Mouse (Mus musculus): ENCODE results near the gene Fgf6. TPM values are rescaled to one million over a fixed set of nuclear protein-coding genes. Genes with fewer than 3 reads are reported as not detected.

The Fgf6 gene
- not detected in 2 replicates for total RNA-seq (2014; rRNA removed; ENCODE audit: low replicate concordance)
- not detected in 2 replicates for polyA plus RNA-seq (2015; fragmentation: Nextera tagmentation; extraction: Ambion mirVana)

GRCm38 (mm10) chr6:127014906-127015770 lies at the start of gene Fgf6:
Gene Fgf6, plus strand, starts transcription at chr6:127015586.
- H3K27me3 ChIP-seq (ENCODE audit: control insufficient read depth, insufficient read depth, low read length), result 0 out of 2 replicates have a peak, but pooled peaks cover 4% of the 10 kb centered on the region
- no peak within 1 kb of the TSS for H3K4me2 ChIP-seq (ENCODE audit: low read depth, low read length)
- no peak within 1 kb of the TSS for H3K9ac ChIP-seq (replicated peaks; ENCODE audit: low read depth, low read length)
- H3K4me1 ChIP-seq (ENCODE audit: control insufficient read depth, insufficient read depth), result peaks cover 6% of the 10 kb centered on the region; the same call in 1 of the 2 replicates
- ATAC-seq (ENCODE audit: insufficient read depth, low read depth) (no peak), DNase-seq (ENCODE audit: low spot score) (no peak)
- TF ChIP-seq CTCF (IDR thresholded peaks at IDR 0.05; ENCODE audit: low read depth), result no peak
- no peak for TF ChIP-seq EP300 (IDR thresholded peaks at IDR 0.05; ENCODE audit: low read depth)
- H3K27ac ChIP-seq (ENCODE audit: low read depth), result no peak within 1 kb of the TSS
- H3K4me3 ChIP-seq (ENCODE audit: low read depth, low read length), result no peak within 1 kb of the TSS
- H3K9me3 ChIP-seq (replicated peaks; ENCODE audit: control insufficient read depth, low read length), result no peaks in the 10 kb centered on the region
- 56% methylated on average over 26 of the region's 26 CpGs for WGBS
- H3K36me3 ChIP-seq (replicated peaks; ENCODE audit: control insufficient read depth, insufficient read depth, low read length), result no peaks in the 10 kb centered on the region

GRCm38 (mm10) chr6:126966241-126967026 lies 49.0 kb upstream of the Fgf6 start:
- peaks cover 8% of the 10 kb centered on the region for H3K36me3 ChIP-seq (replicated peaks; ENCODE audit: control insufficient read depth, insufficient read depth, low read length)
- H3K9ac ChIP-seq (replicated peaks; ENCODE audit: low read depth, low read length), result no peak overlapping the region
- H3K4me3 ChIP-seq (ENCODE audit: low read depth, low read length), result no peak overlapping the region
- WGBS, result 28% methylated on average over 14 of the region's 14 CpGs
- DNase-seq (ENCODE audit: low spot score) (peak; percentile 73), ATAC-seq (ENCODE audit: insufficient read depth, low read depth) (peak; percentile 86)
- H3K27ac ChIP-seq (ENCODE audit: low read depth), result peak overlapping the region; percentile 68
- 0 out of 2 replicates have a peak, but pooled peaks have one; percentile 68 for TF ChIP-seq EP300 (IDR thresholded peaks at IDR 0.05; ENCODE audit: low read depth)
- TF ChIP-seq CTCF (IDR thresholded peaks at IDR 0.05; ENCODE audit: low read depth), result no peak
- peak overlapping the region; percentile 20 for H3K4me2 ChIP-seq (ENCODE audit: low read depth, low read length)
- no peaks in the 10 kb centered on the region for H3K9me3 ChIP-seq (replicated peaks; ENCODE audit: control insufficient read depth, low read length)
- H3K4me1 ChIP-seq (ENCODE audit: control insufficient read depth, insufficient read depth), result peaks cover 11% of the 10 kb centered on the region
- H3K27me3 ChIP-seq (ENCODE audit: control insufficient read depth, insufficient read depth, low read length), result no peaks in the 10 kb centered on the region

GRCm38 (mm10) chr6:126981539-126982234 lies 33.7 kb upstream of the Fgf6 start:
- no peaks in the 10 kb centered on the region for H3K36me3 ChIP-seq (replicated peaks; ENCODE audit: control insufficient read depth, insufficient read depth, low read length)
- no peak overlapping the region for H3K4me2 ChIP-seq (ENCODE audit: low read depth, low read length)
- H3K9ac ChIP-seq (replicated peaks; ENCODE audit: low read depth, low read length), result no peak overlapping the region
- peak; percentile 47 for DNase-seq (ENCODE audit: low spot score)
- H3K4me1 ChIP-seq (ENCODE audit: control insufficient read depth, insufficient read depth), result no peaks in the 10 kb centered on the region
- peak overlapping the region; percentile 55 for H3K27ac ChIP-seq (ENCODE audit: low read depth)
- TF ChIP-seq CTCF (IDR thresholded peaks at IDR 0.05; ENCODE audit: low read depth) (peak; percentile 11; the same call in 1 of the 2 replicates), EP300 (IDR thresholded peaks at IDR 0.05; ENCODE audit: low read depth) (peak; percentile 26; the same call in 1 of the 2 replicates)
- no peaks in the 10 kb centered on the region for H3K9me3 ChIP-seq (replicated peaks; ENCODE audit: control insufficient read depth, low read length)
- 19% methylated on average over 5 of the region's 5 CpGs for WGBS
- ATAC-seq (ENCODE audit: insufficient read depth, low read depth), result peak; percentile 78
- H3K27me3 ChIP-seq (ENCODE audit: control insufficient read depth, insufficient read depth, low read length), result no peaks in the 10 kb centered on the region
- H3K4me3 ChIP-seq (ENCODE audit: low read depth, low read length), result no peak overlapping the region

- Histone ChIP-seq H3K4me3 (ENCODE audit: low read depth, low read length) (no peak overlapping the region), H3K4me1 (ENCODE audit: control insufficient read depth, insufficient read depth) (no peaks in the 10 kb centered on the region), H3K36me3 (replicated peaks; ENCODE audit: control insufficient read depth, insufficient read depth, low read length) (no peaks in the 10 kb centered on the region), H3K27me3 (ENCODE audit: control insufficient read depth, insufficient read depth, low read length) (no peaks in the 10 kb centered on the region), H3K27ac (ENCODE audit: low read depth) (no peak overlapping the region), H3K4me2 (ENCODE audit: low read depth, low read length) (no peak overlapping the region), H3K9ac (replicated peaks; ENCODE audit: low read depth, low read length) (no peak overlapping the region), H3K9me3 (replicated peaks; ENCODE audit: control insufficient read depth, low read length) (no peaks in the 10 kb centered on the region)
- no peak for DNase-seq (ENCODE audit: low spot score)
- TF ChIP-seq EP300 (IDR thresholded peaks at IDR 0.05; ENCODE audit: low read depth) (no peak), CTCF (IDR thresholded peaks at IDR 0.05; ENCODE audit: low read depth) (no peak)
- ATAC-seq (ENCODE audit: insufficient read depth, low read depth), result no peak
- 66% methylated on average over 2 of the region's 2 CpGs for WGBS
These were observed 21.7 kb upstream of the Fgf6 start for GRCm38 (mm10) chr6:126993676-126994075.

GRCm38 (mm10) chr6:126995494-126995893 lies 19.9 kb upstream of the Fgf6 start:
- ATAC-seq (ENCODE audit: insufficient read depth, low read depth) (no peak), DNase-seq (ENCODE audit: low spot score) (no peak)
- H3K27ac ChIP-seq (ENCODE audit: low read depth), result no peak overlapping the region
- WGBS, result 44% methylated on average over 3 of the region's 3 CpGs
- H3K4me3 ChIP-seq (ENCODE audit: low read depth, low read length), result no peak overlapping the region
- no peaks in the 10 kb centered on the region for H3K9me3 ChIP-seq (replicated peaks; ENCODE audit: control insufficient read depth, low read length)
- no peak overlapping the region for H3K9ac ChIP-seq (replicated peaks; ENCODE audit: low read depth, low read length)
- no peaks in the 10 kb centered on the region for H3K27me3 ChIP-seq (ENCODE audit: control insufficient read depth, insufficient read depth, low read length)
- TF ChIP-seq CTCF (IDR thresholded peaks at IDR 0.05; ENCODE audit: low read depth) (no peak), EP300 (IDR thresholded peaks at IDR 0.05; ENCODE audit: low read depth) (no peak)
- H3K4me1 ChIP-seq (ENCODE audit: control insufficient read depth, insufficient read depth), result no peaks in the 10 kb centered on the region
- no peaks in the 10 kb centered on the region for H3K36me3 ChIP-seq (replicated peaks; ENCODE audit: control insufficient read depth, insufficient read depth, low read length)
- H3K4me2 ChIP-seq (ENCODE audit: low read depth, low read length), result no peak overlapping the region
